Mouse (Mus musculus) fat pad, adult 2 months (tissue): Measurements from ENCODE around the gene Ugt1a6a.

Experiments used
- DNase-seq: peaks from one replicate; pipeline ENCODE4 v3.0.0-alpha.2; 2011; ENCODE audit warnings: low read depth, low spot score; ENCODE audit errors: extremely low read depth

Ugt1a6a gene

GRCm38 (mm10) chr1:88263778-88264177 is 129.2 kb downstream of the Ugt1a6a start:
- DNase-seq: no peak

DNA sequence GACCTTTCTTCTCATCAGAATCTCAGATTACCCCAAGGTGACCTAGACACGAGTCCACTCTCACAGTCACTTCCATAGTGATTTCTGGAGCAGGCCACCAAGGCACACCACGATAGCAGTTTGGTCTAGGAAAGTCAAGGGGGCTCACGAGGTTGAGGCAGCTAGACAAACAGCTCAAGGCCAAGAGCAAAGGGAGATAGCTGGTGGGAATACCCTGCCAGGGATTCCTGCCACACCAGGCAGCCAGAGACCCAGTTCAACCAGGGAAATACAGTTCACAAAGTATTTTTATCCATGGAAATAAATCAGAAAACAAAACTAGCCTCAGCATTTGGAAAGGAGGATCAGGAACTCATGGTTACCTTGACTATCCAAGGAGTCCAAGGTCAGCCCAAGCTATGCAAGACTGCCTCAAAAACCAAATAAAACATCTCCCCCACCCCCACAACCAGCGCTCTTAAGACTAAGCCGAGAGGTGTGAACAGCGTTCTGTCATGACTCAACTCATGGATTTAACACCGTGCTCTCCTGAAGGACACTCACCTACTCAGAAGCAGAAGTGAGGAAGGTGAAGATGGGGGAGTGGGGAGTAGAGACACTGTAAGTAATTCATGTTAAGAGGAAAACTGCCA is 129.7 kb downstream of the Ugt1a6a start:
- DNase-seq: no peak

GRCm38 (mm10) chr1:88264869-88265240 is 130.2 kb downstream of the Ugt1a6a start:
- DNase-seq: no peak

GRCm38 (mm10) chr1:88266123-88266522 is 131.5 kb downstream of the Ugt1a6a start:
- DNase-seq: no peak

GRCm38 (mm10) chr1:88267489-88267888 is 132.9 kb downstream of the Ugt1a6a start:
- no peak for DNase-seq

GRCm38 (mm10) chr1:88268070-88268469 is 133.5 kb downstream of the Ugt1a6a start:
- no peak for DNase-seq
